Mouse (Mus musculus) granulocyte monocyte progenitor cell, adult 5-6 weeks (primary cell): Measurements from ENCODE around the gene Tssk6. TPM values are rescaled to one million over a fixed set of nuclear protein-coding genes. Genes with fewer than 3 reads are reported as not detected.
"Not testable (repeated sequence)": the region's sequence is repeated elsewhere in the genome, so short reads cannot be mapped to it uniquely, and the experiment has no call there.

Source experiments
- ATAC-seq: replicated peaks from 2 replicates; pipeline ENCODE4 v1.8.0; 2016; ENCODE audit warnings: mild to moderate bottlenecking, moderate TSS enrichment, inconsistent platforms; ENCODE audit not compliant: poor library complexity, severe bottlenecking
- total RNA-seq, 2 experiments: library from RNA; stranded (forward) in 1 of 2; stranded (reverse) in 1 of 2; fragments of 200-712, 200-1000 nt in 1 of 2; fragments of >200 nt in 1 of 2; fragmentation: Nextera tagmentation in 1 of 2; gene quantifications; 2 replicates each; pipeline ENCODE4 v1.2.3; 2014 to 2017

Tssk6 gene
- total RNA-seq, 2 experiments from 2014 or later, result 0.73 to 2.5 TPM

GRCm38 (mm10) chr8:69912478-69913074 is 10.6 kb downstream of the Tssk6 start:
- no peak for ATAC-seq

GRCm38 (mm10) chr8:69914526-69914925 is 12.5 kb downstream of the Tssk6 start:
- ATAC-seq, result no peak

- ATAC-seq, result no peak
Measured at GRCm38 (mm10) chr8:69915748-69916147, 13.8 kb downstream of the Tssk6 start.

GRCm38 (mm10) chr8:69918506-69918905 is 16.5 kb downstream of the Tssk6 start:
- no peak for ATAC-seq

- peak; percentile 80 for ATAC-seq
Measured at GRCm38 (mm10) chr8:69919010-69919409, 17.0 kb downstream of the Tssk6 start.

GRCm38 (mm10) chr8:69919876-69920662 is 18.1 kb downstream of the Tssk6 start:
- peak; percentile 57 for ATAC-seq

GRCm38 (mm10) chr8:69921141-69921540 is 19.2 kb downstream of the Tssk6 start:
- no peak for ATAC-seq

- ATAC-seq, result no peak
Measured at GRCm38 (mm10) chr8:69923986-69924385, 22.0 kb downstream of the Tssk6 start.

GRCm38 (mm10) chr8:69926901-69927300 is 24.9 kb downstream of the Tssk6 start:
- ATAC-seq, result no peak

GRCm38 (mm10) chr8:69933811-69934210 is 31.8 kb downstream of the Tssk6 start:
- ATAC-seq, result no peak

GRCm38 (mm10) chr8:69934582-69934981 is 32.6 kb downstream of the Tssk6 start:
- no peak for ATAC-seq

- no peak for ATAC-seq
Measured at GRCm38 (mm10) chr8:69935431-69935830, 33.4 kb downstream of the Tssk6 start.

GRCm38 (mm10) chr8:69936050-69936794 is 34.2 kb downstream of the Tssk6 start:
- no peak for ATAC-seq

GRCm38 (mm10) chr8:69937466-69937865 is 35.5 kb downstream of the Tssk6 start:
- peak; percentile 27; the same call in 1 of the 2 replicates for ATAC-seq

- ATAC-seq, result peak; percentile 75
Measured at GRCm38 (mm10) chr8:69938245-69938982, 36.4 kb downstream of the Tssk6 start.

GRCm38 (mm10) chr8:69939633-69940032 is 37.6 kb downstream of the Tssk6 start:
- no peak for ATAC-seq

- ATAC-seq, result no peak
Measured at GRCm38 (mm10) chr8:69940386-69940785, 38.4 kb downstream of the Tssk6 start.

- ATAC-seq, result not testable (repeated sequence)
Measured at GRCm38 (mm10) chr8:69942495-69942894, 40.5 kb downstream of the Tssk6 start.

- ATAC-seq, result no peak
Measured at GRCm38 (mm10) chr8:69950300-69950699, 48.3 kb downstream of the Tssk6 start.
